Mouse (Mus musculus): ENCODE results near the gene Isg15. TPM values are rescaled to one million over a fixed set of nuclear protein-coding genes. Genes with fewer than 3 reads are reported as not detected.

Gene Isg15
- total RNA-seq, 2 experiments from 2014 or later = 1.9 to 2.6 TPM

DNA sequence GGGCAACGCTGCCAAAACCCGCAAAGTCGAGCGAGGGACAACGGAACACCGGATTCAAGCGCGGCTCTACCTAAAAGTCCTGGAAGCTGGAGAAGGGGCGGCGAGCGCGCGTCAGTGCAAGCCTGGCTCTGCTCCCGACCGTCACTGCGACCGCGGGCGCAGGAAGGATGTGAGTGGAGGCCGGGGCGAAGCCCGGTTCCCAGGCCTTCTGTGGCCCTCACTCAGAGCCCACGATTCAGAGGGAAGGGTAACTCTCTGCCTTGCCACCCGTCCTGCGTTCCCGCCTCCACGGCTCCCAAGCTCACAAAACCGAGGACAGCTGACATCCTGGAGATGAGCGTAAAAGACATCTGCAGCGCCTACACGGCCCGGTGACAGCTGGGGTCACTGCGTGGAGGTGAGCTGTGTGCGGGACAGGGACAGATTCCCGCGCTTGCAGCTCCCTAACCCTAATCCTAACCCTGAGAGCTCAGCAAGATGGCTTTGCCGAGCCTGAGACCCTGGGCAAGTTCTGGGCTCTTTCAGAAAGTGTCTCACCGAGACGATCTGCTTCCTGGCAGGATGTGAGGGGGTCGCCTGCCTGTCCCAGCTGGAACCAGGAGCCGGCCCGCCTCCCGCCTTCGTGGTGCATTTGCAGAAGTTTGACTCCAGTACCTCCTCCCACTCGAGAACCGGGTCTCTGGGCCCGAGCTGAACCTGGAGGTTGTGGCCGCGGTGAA lies 3.0 kb upstream of the Isg15 start:
- DNase-seq = peak in 1 of 2 experiments; percentile 45
- intact Hi-C loops (cut with DNase I) = loop anchor here (2.0 kb wide), 1 partner anchor 27 kb away; no protein-coding TSS in a partner anchor

DNA sequence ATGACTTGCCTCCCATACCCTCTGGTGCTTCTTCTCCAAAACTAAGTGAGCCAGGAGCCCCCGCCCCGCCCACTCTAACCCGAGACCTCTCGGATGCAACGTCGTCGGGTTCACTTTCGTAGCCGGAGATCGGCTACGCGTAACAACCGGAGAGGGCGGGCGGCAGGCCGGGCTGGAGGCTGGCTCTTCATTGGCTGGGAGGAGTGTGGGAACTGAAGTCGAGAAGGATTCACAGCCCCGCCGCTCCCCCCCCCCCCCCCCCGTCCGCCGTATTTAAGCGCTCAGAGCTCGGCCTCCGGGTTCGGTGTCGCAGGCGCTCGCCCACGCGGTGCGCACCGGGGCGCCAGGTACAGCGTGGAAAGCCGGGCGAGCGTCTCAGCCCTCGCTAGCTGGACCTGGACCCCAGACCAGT lies 2.4 kb upstream of the Isg15 start, which contains the start of gene AW011738:
Gene AW011738 (plus strand): TSS at position 304 of the 412 bp plus-strand sequence.
- intact Hi-C loops (cut with DNase I) = loop anchor here (2.0 kb wide), 1 partner anchor 28 kb away; no protein-coding TSS in a partner anchor

DNA sequence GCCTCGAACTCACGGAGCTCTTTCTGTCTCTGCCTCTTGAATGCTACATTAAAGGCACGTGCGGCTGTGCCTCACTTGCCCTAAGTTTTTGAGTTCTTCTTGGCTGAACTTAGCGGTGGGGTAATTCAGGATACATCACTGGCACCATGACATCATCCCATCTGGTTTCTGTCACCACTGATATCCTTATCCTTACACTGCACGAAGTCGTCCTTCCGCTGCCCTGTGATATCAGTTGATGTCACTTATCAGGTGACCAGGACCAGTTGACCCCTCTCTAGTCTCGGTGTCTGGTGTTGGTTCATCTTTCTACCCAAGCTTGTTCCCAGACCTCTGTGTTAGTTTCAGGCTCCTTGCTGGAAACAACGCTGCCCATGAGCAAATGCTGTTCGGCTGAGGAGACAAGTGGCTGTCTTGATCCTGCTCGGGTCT lies 1.9 kb upstream of the Isg15 start:
- intact Hi-C loops (cut with DNase I) = loop anchor here (2.0 kb wide), 1 partner anchor 28 kb away; no protein-coding TSS in a partner anchor
- DNase-seq = no peak

More for the DNA sequence above, 2.4 kb upstream of the Isg15 start, which contains the start of gene AW011738:
- peak; percentile 78 to 80 for DNase-seq

DNA sequence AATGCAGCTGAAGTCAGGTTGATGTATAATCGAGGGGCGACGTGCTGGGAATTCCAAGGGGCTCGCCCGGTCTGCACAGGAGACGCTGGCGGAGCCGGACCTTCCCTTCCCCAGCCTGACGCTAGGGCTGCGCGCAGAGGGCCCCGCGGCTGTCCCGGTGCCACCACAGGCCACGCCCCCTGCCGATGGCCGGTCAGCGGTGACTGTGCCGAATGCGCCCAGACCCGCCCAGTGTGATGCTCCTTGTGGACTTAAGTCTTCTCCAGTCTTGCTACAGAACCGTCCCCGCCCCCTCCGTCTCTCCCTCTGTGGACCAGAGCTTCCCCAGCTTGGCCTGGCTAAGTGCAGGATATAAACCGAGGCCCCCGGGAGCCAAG lies 2.8 kb downstream of the Isg15 start:
- intact Hi-C loops (cut with DNase I) = no loop called here
- DNase-seq = peak; percentile 92 to 94

DNA sequence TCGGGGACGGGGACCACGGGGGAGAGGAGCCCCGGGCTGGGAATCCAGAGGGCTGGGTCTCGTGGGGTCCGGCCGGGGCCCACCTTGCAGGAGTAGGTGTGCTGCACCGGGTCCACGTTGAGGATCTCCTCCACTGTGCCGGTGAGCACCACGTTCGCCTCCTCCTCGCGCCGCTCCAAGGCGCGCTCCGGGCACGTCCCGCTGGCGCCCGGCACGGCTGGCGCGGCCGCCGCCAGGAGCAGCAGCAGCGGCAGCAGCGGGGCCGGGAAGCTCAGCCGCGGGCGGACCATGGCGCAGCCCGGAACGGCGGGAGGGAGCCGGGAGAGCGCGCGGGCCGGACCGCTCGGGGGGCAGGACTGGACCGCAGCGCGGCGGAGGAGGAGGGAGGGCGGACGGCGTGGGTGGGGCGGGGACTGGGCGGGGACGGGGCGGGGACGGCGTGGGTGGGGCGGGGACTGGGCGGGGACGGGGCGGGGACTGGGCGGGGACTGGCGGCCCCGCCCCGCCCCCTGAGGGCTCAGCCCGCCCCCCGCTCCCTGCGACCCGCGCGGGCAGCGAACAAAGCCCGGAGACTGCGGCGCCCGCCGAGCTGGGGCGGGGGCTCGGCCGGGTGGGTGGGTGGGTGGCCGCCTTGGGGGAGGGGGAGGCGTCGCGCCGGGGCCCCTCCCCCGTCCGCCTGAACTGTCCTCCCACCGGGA lies 3.3 kb downstream of the Isg15 start, which contains the start of gene Agrn:
Gene Agrn (minus strand): TSS at position 358 of the 698 bp plus-strand sequence.
- DNase-seq = peak; percentile 80 to 86
- intact Hi-C loops (cut with DNase I) = no loop called here

GRCm38 (mm10) chr4:156195927-156196870 lies 4.4 kb downstream of the Isg15 start:
- peak; percentile 77 to 79 for DNase-seq
- intact Hi-C loops (cut with DNase I) = no loop called here

GRCm38 (mm10) chr4:156194346-156194745 lies 6.3 kb downstream of the Isg15 start:
- DNase-seq = no peak
- intact Hi-C loops (cut with DNase I) = loop anchor here (5.0 kb wide), 1 partner anchor 82 kb away; no protein-coding TSS in a partner anchor

GRCm38 (mm10) chr4:156193906-156194305 lies 6.7 kb downstream of the Isg15 start:
- intact Hi-C loops (cut with DNase I) = loop anchor here (5.0 kb wide), 1 partner anchor 82 kb away; no protein-coding TSS in a partner anchor
- no peak for DNase-seq

GRCm38 (mm10) chr4:156193200-156193590 lies 7.4 kb downstream of the Isg15 start:
- intact Hi-C loops (cut with DNase I) = loop anchor here (5.0 kb wide), 1 partner anchor 81 kb away; no protein-coding TSS in a partner anchor
- DNase-seq = no peak

DNA sequence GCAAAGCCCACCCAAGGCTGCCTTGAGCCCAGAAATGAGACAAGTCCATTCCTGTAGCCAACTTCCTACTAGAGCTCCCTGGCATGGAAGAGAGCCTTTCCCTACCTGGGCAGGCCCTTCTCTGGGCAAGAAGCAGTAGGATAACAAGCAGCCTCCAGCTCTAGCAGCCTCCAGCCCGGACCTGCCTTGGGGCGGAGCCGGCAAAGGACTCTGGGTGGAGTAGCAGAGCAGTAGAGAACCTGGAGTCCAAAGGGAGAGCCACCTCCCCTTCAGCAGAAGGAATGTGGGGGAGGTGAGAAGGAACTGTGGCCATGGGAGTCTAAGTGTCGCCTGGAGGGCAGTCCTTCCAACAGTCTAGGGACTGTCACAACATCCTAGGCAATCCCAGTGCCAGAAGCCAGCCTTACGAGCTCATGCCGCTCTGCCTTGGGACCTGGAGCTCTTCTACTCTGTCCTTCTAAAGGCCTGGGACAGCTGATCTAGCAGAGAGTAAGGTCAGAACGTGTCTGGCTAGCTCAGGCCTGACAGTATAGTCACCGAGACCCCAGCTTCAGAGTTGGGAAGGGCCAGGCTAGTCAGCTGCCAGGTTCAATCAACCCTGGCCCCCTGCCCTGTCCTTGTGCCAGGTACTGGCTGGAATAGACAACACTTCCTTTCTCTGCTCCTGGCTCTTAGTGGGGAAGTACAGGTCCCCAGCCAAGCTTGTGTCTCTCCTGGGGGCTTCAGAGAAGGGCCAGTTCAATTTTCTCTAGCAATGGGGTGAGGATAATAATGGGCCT lies 8.0 kb downstream of the Isg15 start:
- intact Hi-C loops (cut with DNase I) = loop anchor here (5.0 kb wide), 1 partner anchor 80 kb away; no protein-coding TSS in a partner anchor
- DNase-seq = peak; percentile 44 to 56

DNA sequence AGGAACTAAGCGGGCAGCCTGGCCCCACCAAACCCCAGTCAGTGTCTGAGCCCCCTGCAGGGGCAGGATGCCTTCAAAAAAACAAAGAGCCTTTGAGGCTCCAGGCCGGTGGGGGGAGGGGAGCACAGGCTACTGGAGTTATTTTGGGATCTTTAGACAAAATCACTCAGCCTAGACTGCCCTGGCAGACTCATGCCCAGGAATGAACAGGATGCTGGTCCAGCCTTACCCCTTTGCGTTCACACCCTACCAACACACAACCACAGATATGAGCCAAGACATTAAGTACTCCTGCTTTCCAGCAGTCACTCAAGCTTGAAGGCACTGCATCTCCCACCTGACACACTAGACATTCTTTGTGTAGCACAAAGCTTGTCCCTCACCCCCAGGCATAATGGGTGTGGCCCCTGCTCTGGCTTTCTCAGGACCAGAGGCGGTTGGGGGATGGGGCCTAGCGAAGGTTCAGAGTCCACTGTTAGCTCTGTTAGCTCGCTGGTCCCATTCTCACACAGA lies 11.8 kb downstream of the Isg15 start:
- intact Hi-C loops (cut with DNase I) = no loop called here
- peak; percentile 23 to 32 for DNase-seq

DNA sequence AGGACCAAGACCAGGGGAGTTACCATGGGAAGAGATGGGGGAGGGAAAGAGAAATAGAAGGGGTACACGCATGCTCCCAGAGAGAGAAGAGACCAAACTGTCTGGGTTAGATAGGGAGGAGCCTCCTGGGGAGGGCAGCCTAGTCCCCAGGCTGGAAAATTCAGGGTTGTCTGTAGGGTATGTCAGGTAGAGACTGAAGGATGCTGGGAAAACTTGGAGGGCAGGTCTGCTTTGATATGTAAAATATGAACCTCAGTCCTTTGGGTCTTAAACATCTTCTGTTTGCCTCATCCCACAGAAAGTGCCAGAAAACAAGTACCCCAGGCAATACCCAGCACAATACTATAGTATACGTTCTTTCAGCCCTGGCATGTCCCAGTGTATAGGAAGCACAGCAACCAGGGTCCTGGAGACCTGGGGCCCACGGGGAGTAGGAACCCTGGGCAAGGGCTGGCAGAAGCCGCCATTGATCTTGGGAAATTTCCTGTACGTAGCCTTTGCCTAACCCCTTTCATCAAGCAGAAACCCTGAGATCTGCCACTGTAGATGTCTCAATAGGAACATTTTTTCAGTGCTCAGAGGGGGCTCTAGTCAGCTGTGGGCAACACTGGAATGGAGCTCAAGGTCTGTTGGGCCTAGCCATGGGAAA lies 12.3 kb downstream of the Isg15 start:
- DNase-seq = no peak
- intact Hi-C loops (cut with DNase I) = no loop called here

- peak in 1 of 2 experiments; percentile 16 for DNase-seq
- intact Hi-C loops (cut with DNase I) = no loop called here
Observed at GRCm38 (mm10) chr4:156185950-156186850, 14.4 kb downstream of the Isg15 start.

- intact Hi-C loops (cut with DNase I) = no loop called here
- DNase-seq = no peak
Observed at GRCm38 (mm10) chr4:156185456-156185949, 15.1 kb downstream of the Isg15 start.

- intact Hi-C loops (cut with DNase I) = no loop called here
- DNase-seq = peak in 1 of 2 experiments; percentile 14
Observed at GRCm38 (mm10) chr4:156184291-156184954, 16.2 kb downstream of the Isg15 start.

DNA sequence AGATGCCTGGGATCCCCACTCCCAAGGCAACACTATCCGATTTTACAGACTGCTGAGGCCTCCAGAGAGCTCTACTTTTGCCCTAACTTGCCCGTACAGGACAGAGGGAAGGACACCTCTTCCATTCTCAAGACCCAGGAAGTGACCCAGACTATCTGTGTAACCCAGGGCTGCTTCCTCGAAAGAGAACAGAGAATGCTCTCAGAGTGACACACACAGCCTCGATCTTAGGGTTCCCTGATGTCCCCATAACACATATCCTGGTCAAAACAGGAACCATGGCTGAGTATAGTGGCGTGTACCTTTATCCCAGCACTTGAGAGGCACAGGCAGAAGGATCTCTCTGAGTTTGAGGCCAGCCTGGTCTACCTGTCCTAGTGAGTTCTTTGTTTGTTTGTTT lies 16.9 kb downstream of the Isg15 start:
- intact Hi-C loops (cut with DNase I) = no loop called here
- no peak for DNase-seq

DNA sequence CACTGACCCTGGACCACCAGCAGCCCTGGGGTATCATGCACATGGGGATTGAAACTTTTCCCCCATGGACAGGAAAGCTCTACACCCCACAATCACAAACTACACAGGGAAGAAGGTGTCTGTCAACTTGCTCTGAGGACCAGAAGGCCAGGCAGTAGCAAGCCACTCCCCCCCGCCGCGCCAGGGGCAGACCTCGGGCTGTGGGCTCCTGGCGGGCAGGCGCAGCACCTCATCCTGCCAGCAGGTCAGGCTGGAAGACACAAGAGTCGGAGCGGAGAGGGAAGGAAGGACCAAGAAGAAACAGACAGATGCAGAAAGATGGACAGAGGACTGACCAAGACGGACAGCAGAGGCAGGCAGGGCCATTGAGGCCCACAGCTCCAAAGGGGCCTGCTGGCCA lies 23.0 kb downstream of the Isg15 start:
- DNase-seq = no peak
- intact Hi-C loops (cut with DNase I) = no loop called here
